Mouse (Mus musculus) liver, embryonic 14.5 days (tissue): Measurements from ENCODE around the gene Shc2.

Source experiments
- CTCF ChIP-seq: IDR thresholded peaks from 2 replicates; pipeline ENCODE4 v1.5.1; 2016; ENCODE audit warnings: antibody characterized with exemption, low read depth, control low read depth
- EP300 ChIP-seq: IDR thresholded peaks from 2 replicates; pipeline ENCODE4 v1.6.1; 2016; ENCODE audit warnings: antibody characterized with exemption, low read depth

- TF ChIP-seq EP300 (no peak), CTCF (0 out of 2 replicates have a peak, but pooled peaks have one; percentile 5)
These were observed 32.6 kb upstream of the Shc2 start for GRCm38 (mm10) chr10:79670071-79670888.
